Mouse (Mus musculus) ES-E14 (cell line): ENCODE results near the gene Foxo6.

ENCODE experiments used
- CHD2 ChIP-seq: IDR thresholded peaks from 2 replicates; pipeline ENCODE4 v1.6.1; 2014; ENCODE audit warnings: mild to moderate bottlenecking, low read depth, low read length, inconsistent platforms
- HCFC1 ChIP-seq: IDR thresholded peaks from 2 replicates; pipeline ENCODE4 v1.6.1; 2012; ENCODE audit warnings: low read length, inconsistent platforms, borderline replicate concordance; ENCODE audit not compliant: insufficient read depth
- MAFK ChIP-seq: IDR thresholded peaks from 2 replicates; pipeline ENCODE4 v1.6.1; 2014; ENCODE audit warnings: mild to moderate bottlenecking, low read depth, low read length, inconsistent platforms; ENCODE audit not compliant: insufficient read depth
- ZC3H11A ChIP-seq: IDR thresholded peaks from 2 replicates; pipeline ENCODE4 v1.6.1; 2012; ENCODE audit warnings: low read depth, mild to moderate bottlenecking, inconsistent platforms, low read length, borderline replicate concordance
- ZNF384 ChIP-seq: IDR thresholded peaks from 2 replicates; pipeline ENCODE4 v1.6.1; 2012; ENCODE audit warnings: low read depth, low read length, inconsistent platforms

DNA sequence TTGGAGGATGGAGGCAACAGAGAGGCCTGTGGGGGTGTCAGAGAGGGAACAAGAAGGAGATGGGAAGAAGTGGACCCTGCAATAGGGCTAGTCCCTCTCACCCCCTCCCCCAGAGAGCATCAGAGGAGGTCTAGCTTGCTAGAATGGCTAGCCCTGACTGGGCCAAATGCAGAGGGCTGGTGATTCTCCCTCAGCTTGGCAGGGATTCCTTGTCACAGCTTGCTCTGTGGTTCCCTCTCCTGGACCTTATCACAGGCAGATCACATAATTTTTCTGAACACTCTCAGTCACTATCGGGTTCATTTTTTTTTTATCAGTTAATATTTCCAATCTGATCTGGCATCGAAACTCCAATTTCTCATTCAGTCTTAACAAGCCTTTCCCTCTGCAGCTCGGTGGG is 46.0 kb downstream of the Foxo6 start:
- TF ChIP-seq MAFK: no peak
- no peak for TF ChIP-seq ZC3H11A
- no peak for TF ChIP-seq CHD2
- TF ChIP-seq ZNF384: no peak
- TF ChIP-seq HCFC1: no peak
